Mouse (Mus musculus) ES-E14 (cell line): ENCODE measurements at regions not wholly inside any gene's neighbourhood (a gene's known extent, or its start where the extent isn't known, plus 50 kb on each side); places are given as distances from the start of the nearest gene placed in this dataset.

ENCODE experiments used
- CHD2 ChIP-seq: IDR thresholded peaks from 2 replicates; pipeline ENCODE4 v1.6.1; 2014; ENCODE audit warnings: mild to moderate bottlenecking, low read depth, low read length, inconsistent platforms
- HCFC1 ChIP-seq: IDR thresholded peaks from 2 replicates; pipeline ENCODE4 v1.6.1; 2012; ENCODE audit warnings: low read length, inconsistent platforms, borderline replicate concordance; ENCODE audit not compliant: insufficient read depth
- MAFK ChIP-seq: IDR thresholded peaks from 2 replicates; pipeline ENCODE4 v1.6.1; 2014; ENCODE audit warnings: mild to moderate bottlenecking, low read depth, low read length, inconsistent platforms; ENCODE audit not compliant: insufficient read depth
- ZC3H11A ChIP-seq: IDR thresholded peaks from 2 replicates; pipeline ENCODE4 v1.6.1; 2012; ENCODE audit warnings: low read depth, mild to moderate bottlenecking, inconsistent platforms, low read length, borderline replicate concordance
- ZNF384 ChIP-seq: IDR thresholded peaks from 2 replicates; pipeline ENCODE4 v1.6.1; 2012; ENCODE audit warnings: low read depth, low read length, inconsistent platforms

DNA sequence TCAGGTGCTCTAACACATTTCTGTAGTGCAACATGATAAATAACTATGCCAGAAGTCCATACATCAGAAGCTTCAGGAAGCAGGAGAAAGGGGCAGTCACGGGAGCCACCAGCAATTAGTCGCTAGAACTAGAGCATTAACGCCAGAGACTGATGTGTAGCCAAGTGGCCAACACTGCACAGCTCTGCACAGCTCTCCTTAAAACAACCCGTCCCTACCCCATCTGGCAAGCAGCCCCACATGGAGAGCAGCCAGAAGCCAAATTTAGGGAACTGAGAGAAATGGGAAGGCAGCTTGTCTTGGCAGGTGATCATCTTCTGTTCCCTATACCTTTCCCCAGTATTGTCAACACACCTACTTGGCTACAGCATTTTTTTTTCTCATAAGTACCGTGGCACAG lies 172.3 kb upstream of the Bdnf start:
- TF ChIP-seq ZNF384 (no peak), MAFK (no peak), HCFC1 (no peak), ZC3H11A (no peak), CHD2 (no peak)
